Mouse (Mus musculus) liver, postnatal 0 days (tissue): ENCODE measurements around the gene Slc4a4.

Experiments used
- CTCF ChIP-seq: sonication (generic); IDR thresholded peaks from 2 replicates; pipeline ENCODE4 v1.5.1; 2016; ENCODE audit warnings: antibody characterized with exemption, low read depth
- EP300 ChIP-seq: IDR thresholded peaks from 2 replicates; pipeline ENCODE4 v1.6.1; 2016; ENCODE audit warnings: antibody characterized with exemption, low read depth, mild to moderate bottlenecking

GRCm38 (mm10) chr5:89099886-89100285 lies 213.3 kb downstream of the Slc4a4 start:
- TF ChIP-seq CTCF = no peak
- TF ChIP-seq EP300 = no peak
